Mouse (Mus musculus) midbrain, embryonic 12.5 days (tissue): ENCODE data around the gene Fth1. TPM values are rescaled to one million over a fixed set of nuclear protein-coding genes. Genes with fewer than 3 reads are reported as not detected.
"Not testable (repeated sequence)": the region's sequence is repeated elsewhere in the genome, so short reads cannot be mapped to it uniquely, and the experiment has no call there.

Source experiments
- ATAC-seq: fragments of 200-750 bp; cut with Nextera tagmentation; 2 replicates; pipeline ENCODE4 v1.8.0; 2017; ENCODE audit warnings: low read depth, moderate TSS enrichment, moderate library complexity; ENCODE audit not compliant: low FRiP score
- H3K27ac ChIP-seq: fragments of 300-500 bp; sonication (generic); replicated peaks from 2 replicates; pipeline ENCODE4 v1.5.1; 2016; ENCODE audit warnings: mild to moderate bottlenecking
- H3K27me3 ChIP-seq: fragments of 300-500 bp; sonication (generic); 2 replicates; pipeline ENCODE4 v1.6.1; 2016; ENCODE audit warnings: mild to moderate bottlenecking
- H3K36me3 ChIP-seq: fragments of 300-500 bp; sonication (generic); 2 replicates; pipeline ENCODE4 v1.6.1; 2016
- H3K4me1 ChIP-seq: fragments of 300-500 bp; sonication (generic); 2 replicates; pipeline ENCODE4 v1.6.1; 2016
- H3K4me2 ChIP-seq: fragments of 300-500 bp; sonication (generic); replicated peaks from 2 replicates; pipeline ENCODE4 v1.6.1; 2016; ENCODE audit warnings: mild to moderate bottlenecking, moderate library complexity
- H3K4me3 ChIP-seq: fragments of 300-500 bp; sonication (generic); 2 replicates; pipeline ENCODE4 v1.5.1; 2016; ENCODE audit warnings: mild to moderate bottlenecking
- H3K9ac ChIP-seq: fragments of 300-500 bp; sonication (generic); replicated peaks from 2 replicates; pipeline ENCODE4 v1.6.1; 2016; ENCODE audit warnings: mild to moderate bottlenecking, moderate library complexity
- H3K9me3 ChIP-seq: fragments of 300-500 bp; sonication (generic); 2 replicates; pipeline ENCODE4 v1.6.1; 2016; ENCODE audit warnings: mild to moderate bottlenecking
- WGBS: fragments of 180-500 bp; shearing (Covaris S2); methylation state at CpG from one replicate; pipeline ENCODE4 v1.1.7; 2016; 5-methylcytosine and 5-hydroxymethylcytosine counted together
- polyA plus RNA-seq: library from polyadenylated mRNA; unstranded; fragments of >200 nt; fragmentation: Nextera tagmentation; extraction: Ambion mirVana; gene quantifications from 2 replicates; pipeline ENCODE4 v1.2.1, GENCODE M21; 2016

Gene Fth1
- polyA plus RNA-seq, 1 experiment from 2014 or later = 1,421 TPM

DNA sequence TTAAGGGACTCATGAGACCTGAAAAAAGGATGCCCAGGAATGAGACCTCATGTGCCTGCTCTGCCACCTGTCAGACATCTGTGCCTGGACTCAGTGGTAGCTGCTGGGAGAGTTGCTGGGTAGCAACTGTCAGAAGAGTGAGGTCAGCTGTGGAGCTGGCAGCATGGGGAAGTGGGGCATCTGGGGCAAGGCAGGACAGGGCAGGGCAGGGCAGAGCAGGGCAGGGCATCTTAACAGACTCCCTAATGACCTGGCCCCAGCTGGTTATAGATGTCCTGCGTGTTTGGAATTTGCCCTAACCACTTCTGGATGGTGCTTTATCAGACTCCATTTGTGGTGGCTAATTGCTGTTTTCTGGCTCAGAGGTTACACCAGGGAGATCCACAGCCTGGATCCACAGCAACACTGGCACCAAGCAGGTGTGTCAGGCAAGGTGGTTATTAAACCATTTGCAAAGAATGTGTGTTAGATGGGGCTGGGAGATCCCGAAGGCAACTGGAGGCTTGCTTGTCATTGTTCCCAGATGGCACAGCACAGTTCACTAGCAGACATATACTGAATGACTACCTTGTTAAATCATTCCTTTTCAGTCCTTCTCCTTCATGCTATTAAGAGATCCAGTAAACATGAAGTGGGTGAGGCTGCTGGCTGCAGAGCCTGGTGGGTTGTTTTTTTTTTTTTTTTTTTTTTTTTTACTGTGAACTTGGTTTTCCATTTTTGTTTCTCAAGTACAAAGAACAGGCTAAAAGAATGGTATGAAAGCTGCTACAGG lies 14.1 kb upstream of the Fth1 start:
- Histone ChIP-seq H3K27me3 (no peaks in the 10 kb centered on the region), H3K27ac (no peak overlapping the region), H3K9ac (no peak overlapping the region), H3K4me1 (no peaks in the 10 kb centered on the region), H3K36me3 (no peaks in the 10 kb centered on the region), H3K4me2 (no peak overlapping the region), H3K9me3 (no peaks in the 10 kb centered on the region), H3K4me3 (no peak overlapping the region)
- ATAC-seq = no peak
- WGBS = 79% methylated on average over 2 of the region's 2 CpGs

DNA sequence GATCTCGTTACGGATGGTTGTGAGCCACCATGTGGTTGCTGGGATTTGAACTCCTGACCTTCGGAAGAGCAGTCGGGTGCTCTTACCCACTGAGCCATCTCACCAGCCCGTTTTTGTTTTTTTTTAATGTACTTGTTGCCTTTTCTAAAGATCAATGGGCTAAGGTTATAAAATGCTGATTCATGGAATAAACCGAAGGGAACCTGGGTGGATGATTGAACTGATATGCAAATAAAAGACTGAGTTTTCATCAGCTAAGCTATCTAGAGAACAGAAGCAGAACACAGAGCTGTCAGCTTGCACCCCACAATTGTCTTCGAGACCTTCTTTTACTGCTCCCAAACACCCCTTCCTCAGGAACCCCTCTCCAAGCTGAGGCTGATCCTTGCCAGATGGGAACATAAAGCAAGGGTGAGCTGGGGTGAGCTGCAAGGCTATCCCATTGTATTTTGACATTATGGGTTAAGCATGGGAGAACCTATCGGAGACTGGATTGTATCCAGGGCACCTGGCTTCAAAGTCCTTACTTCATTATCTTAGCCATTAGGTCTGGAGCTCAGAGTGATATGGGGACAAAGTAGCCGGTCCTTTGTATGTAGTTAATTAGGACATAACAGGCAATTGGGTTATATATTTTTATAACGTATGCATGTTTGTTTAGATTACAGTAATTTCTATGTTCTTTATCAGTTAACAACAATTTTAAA lies 12.2 kb upstream of the Fth1 start:
- no peaks in the 10 kb centered on the region for H3K27me3 ChIP-seq
- H3K4me1 ChIP-seq = no peaks in the 10 kb centered on the region
- WGBS = 85% methylated on average over 8 of the region's 10 CpGs
- no peak overlapping the region for H3K4me2 ChIP-seq
- no peak overlapping the region for H3K27ac ChIP-seq
- H3K4me3 ChIP-seq = no peak overlapping the region
- no peak for ATAC-seq
- no peaks in the 10 kb centered on the region for H3K9me3 ChIP-seq
- H3K9ac ChIP-seq = no peak overlapping the region
- H3K36me3 ChIP-seq = no peaks in the 10 kb centered on the region

DNA sequence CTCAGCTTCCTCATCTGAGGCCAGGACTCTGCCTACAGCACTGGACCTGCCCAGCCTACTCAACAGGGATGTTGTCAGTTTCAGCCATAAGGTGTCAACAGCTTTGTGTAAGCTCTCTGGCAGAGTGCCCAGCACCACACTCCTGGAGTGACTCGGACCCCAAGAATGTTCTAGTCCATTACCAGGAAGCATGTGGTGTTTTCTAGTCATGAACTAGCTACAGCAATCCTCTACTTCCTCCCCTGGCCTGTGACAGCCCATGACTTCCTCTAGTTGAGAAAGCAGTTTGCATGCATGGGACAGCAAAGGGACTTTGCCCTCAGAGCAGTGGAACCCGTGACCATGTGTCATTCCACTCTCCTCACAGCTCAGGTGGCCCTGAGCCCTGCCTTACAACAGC lies 5.5 kb upstream of the Fth1 start:
- H3K4me3 ChIP-seq, ATAC-seq, H3K27ac ChIP-seq, H3K4me1 ChIP-seq, H3K9me3 ChIP-seq, H3K36me3 ChIP-seq, H3K4me2 ChIP-seq, H3K9ac ChIP-seq, H3K27me3 ChIP-seq: not testable (repeated sequence)
- 81% methylated on average over 2 of the region's 2 CpGs for WGBS

DNA sequence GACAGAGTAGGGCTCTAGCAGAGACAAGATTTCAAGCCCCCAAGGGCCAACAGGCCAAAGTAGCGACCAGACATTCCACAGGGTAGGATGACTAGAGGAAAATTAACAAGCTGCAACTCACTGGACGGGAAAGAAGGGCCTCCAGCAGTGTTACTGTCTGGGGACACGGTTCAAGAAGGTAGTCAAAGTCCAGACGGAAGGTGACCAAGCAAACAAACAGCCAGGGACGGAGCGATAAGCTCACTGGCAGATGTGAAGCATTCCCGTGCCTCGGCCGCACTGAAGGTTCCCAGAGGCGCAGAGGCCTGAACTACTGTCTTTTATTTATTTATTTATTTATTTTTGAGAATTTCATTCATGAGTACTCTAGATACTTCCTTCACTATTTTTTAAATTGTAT lies 3.3 kb upstream of the Fth1 start:
- Histone ChIP-seq H3K4me1 (peaks cover 7% of the 10 kb centered on the region; the same call in 1 of the 2 replicates), H3K4me3 (no peak overlapping the region), H3K36me3 (no peaks in the 10 kb centered on the region), H3K27ac (no peak overlapping the region), H3K9ac (no peak overlapping the region), H3K27me3 (no peaks in the 10 kb centered on the region), H3K4me2 (no peak overlapping the region), H3K9me3 (no peaks in the 10 kb centered on the region)
- 81% methylated on average over 10 of the region's 10 CpGs for WGBS
- no peak for ATAC-seq

DNA sequence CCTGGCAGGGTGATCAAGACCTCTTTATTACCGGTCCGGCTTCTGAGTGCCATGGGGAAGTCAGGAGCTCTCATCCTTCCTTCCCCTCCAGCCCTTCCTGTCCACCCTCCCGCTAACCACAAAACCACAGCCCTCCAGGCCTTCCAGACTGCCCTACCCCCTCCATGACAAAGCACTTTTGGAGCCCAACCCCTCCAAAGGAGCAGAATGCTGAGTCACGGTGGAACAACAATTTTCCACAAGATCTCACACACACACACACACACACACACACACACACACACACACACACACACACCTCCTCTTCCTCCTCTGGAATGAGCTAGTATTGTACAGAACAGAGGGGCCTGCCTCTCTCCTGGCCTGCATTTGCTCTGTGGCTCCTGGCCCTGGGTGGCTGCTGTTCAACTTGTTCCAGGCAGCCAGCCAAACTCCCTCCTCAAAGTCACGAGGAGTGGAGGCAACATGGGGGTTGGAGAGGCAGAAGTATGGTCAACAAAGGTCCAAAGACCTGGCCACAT lies 1.9 kb upstream of the Fth1 start:
- H3K9me3 ChIP-seq = no peaks in the 10 kb centered on the region
- H3K4me1 ChIP-seq = peaks cover 10% of the 10 kb centered on the region
- no peak overlapping the region for H3K4me3 ChIP-seq
- no peaks in the 10 kb centered on the region for H3K27me3 ChIP-seq
- no peak overlapping the region for H3K4me2 ChIP-seq
- WGBS = 61% methylated on average over 5 of the region's 5 CpGs
- ATAC-seq = no peak
- H3K9ac ChIP-seq = no peak overlapping the region
- no peak overlapping the region for H3K27ac ChIP-seq
- H3K36me3 ChIP-seq = no peaks in the 10 kb centered on the region

DNA sequence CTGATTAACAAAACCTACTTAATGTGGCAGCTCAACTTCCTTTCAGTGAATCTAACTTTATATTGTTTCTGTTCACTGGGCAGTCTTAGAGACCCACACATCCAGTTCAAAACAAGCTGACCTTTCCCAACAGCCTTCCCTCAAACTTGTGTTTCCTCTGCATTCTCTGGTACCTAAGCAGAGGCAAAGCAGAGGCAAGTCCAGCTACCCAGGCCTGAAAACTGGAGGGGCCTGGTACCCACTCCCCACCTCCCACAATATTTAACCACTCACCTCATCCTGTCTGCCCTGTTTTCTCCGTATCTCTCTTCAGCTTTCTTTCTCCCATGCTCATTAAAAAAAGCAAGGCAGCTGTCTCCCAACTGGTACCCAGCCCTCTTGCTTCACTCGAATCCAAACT lies 1.2 kb upstream of the Fth1 start:
- peaks cover 17% of the 10 kb centered on the region for H3K4me1 ChIP-seq
- no peaks in the 10 kb centered on the region for H3K27me3 ChIP-seq
- 74% methylated on average over 2 of the region's 2 CpGs for WGBS
- no peaks in the 10 kb centered on the region for H3K9me3 ChIP-seq
- no peak overlapping the region for H3K27ac ChIP-seq
- H3K4me3 ChIP-seq = no peak overlapping the region
- H3K4me2 ChIP-seq = no peak overlapping the region
- no peak for ATAC-seq
- H3K36me3 ChIP-seq = peaks cover 2% of the 10 kb centered on the region; the same call in 1 of the 2 replicates
- H3K9ac ChIP-seq = no peak overlapping the region

DNA sequence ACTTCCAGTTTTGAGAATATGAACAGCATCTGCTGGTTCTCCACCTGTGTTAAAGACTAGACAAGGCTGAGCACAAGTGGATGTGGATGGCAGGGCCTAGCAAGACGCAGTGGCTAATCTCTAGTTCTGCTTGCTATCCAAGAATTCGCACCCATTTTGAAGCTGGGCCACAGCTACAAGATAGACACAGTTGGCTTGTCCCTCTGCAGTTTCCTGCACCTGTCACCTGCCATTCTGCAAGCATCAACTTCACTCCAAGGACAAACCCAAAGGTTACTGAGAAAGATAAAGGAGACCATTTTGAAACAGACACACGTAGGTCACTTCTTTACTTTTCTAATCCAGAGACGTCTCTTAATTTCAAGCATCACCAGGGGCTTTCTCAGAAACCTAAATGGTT lies 1.2 kb downstream of the Fth1 start:
- Histone ChIP-seq H3K9ac (peak overlapping the region; percentile 59), H3K27ac (peak overlapping the region; percentile 93), H3K9me3 (no peaks in the 10 kb centered on the region), H3K27me3 (no peaks in the 10 kb centered on the region), H3K4me1 (peaks cover 19% of the 10 kb centered on the region), H3K36me3 (peaks cover 23% of the 10 kb centered on the region), H3K4me2 (peak overlapping the region; percentile 79), H3K4me3 (peak overlapping the region; percentile 91)
- no peak for ATAC-seq
- WGBS = 59% methylated on average over 4 of the region's 4 CpGs

DNA sequence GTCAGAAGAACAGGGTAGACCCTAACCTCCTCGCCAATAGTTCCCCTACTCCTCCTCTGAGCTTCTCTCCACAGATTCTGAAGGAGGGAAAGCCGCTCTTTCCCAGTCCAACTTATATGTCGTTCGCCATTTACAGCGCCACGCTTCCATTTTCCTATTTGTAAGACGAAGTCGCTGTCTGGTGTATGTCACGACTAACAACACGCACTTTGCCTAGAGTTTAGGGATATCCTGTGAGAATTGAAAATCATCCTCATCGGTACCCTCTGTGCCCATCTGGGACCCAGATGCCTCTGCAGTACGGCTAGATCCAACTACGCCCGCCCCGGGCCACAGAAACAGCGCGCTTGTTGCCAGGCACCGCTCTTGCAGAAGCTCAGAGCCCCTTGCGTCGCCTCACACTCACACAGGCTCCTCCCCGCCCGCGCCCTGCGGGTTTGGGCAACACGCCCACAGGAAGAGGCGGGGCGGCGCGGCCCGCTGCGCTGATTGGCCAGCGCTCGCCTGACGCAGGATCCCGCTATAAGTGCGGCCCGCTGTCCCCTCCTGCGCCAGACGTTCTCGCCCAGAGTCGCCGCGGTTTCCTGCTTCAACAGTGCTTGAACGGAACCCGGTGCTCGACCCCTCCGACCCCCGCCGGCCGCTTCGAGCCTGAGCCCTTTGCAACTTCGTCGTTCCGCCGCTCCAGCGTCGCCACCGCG lies 1.9 kb downstream of the Fth1 start:
- peaks cover 23% of the 10 kb centered on the region for H3K36me3 ChIP-seq
- WGBS = under 1% methylated on average over 59 of the region's 59 CpGs
- no peaks in the 10 kb centered on the region for H3K27me3 ChIP-seq
- peaks cover 19% of the 10 kb centered on the region for H3K4me1 ChIP-seq
- H3K4me3 ChIP-seq = peak overlapping the region; percentile 91
- no peaks in the 10 kb centered on the region for H3K9me3 ChIP-seq
- H3K9ac ChIP-seq = peak overlapping the region; percentile 88
- H3K27ac ChIP-seq = peak overlapping the region; percentile 93
- peak; percentile 99 for ATAC-seq
- peak overlapping the region; percentile 79 for H3K4me2 ChIP-seq

DNA sequence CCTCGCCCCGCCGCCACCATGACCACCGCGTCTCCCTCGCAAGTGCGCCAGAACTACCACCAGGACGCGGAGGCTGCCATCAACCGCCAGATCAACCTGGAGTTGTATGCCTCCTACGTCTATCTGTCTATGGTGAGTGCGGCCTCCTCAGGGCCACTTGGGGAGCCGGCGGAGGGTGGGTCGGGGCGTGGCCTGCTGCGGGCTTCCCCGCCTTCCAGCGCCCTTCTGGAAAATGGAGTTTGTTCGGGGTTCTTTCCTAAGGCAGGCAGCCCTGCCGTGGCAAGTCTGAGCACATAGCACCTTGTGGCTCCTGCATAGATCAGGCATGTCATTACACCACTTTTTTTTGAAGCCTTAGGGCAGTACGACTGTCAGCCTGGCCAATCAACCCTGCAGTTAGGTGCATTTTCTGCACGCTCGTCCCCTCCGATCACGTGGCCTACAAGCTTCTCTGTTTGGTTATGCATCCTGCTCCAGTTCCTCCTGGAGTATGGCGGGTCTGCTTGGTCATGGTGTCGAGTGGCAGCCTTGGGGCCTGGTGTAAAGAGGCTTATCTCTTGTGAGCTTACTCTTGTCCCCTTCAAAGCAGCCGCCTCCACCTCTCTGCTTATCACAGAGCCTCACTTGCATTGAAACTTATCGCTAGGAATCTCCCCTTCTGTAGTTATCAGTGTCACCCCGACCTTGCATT lies 2.6 kb downstream of the Fth1 start:
- Histone ChIP-seq H3K9ac (peak overlapping the region; percentile 88), H3K4me1 (peaks cover 19% of the 10 kb centered on the region), H3K27ac (peak overlapping the region; percentile 93), H3K27me3 (no peaks in the 10 kb centered on the region), H3K36me3 (peaks cover 23% of the 10 kb centered on the region), H3K4me3 (peak overlapping the region; percentile 91), H3K4me2 (peak overlapping the region; percentile 79), H3K9me3 (no peaks in the 10 kb centered on the region)
- peak; percentile 78 for ATAC-seq
- WGBS = under 1% methylated on average over 30 of the region's 31 CpGs

DNA sequence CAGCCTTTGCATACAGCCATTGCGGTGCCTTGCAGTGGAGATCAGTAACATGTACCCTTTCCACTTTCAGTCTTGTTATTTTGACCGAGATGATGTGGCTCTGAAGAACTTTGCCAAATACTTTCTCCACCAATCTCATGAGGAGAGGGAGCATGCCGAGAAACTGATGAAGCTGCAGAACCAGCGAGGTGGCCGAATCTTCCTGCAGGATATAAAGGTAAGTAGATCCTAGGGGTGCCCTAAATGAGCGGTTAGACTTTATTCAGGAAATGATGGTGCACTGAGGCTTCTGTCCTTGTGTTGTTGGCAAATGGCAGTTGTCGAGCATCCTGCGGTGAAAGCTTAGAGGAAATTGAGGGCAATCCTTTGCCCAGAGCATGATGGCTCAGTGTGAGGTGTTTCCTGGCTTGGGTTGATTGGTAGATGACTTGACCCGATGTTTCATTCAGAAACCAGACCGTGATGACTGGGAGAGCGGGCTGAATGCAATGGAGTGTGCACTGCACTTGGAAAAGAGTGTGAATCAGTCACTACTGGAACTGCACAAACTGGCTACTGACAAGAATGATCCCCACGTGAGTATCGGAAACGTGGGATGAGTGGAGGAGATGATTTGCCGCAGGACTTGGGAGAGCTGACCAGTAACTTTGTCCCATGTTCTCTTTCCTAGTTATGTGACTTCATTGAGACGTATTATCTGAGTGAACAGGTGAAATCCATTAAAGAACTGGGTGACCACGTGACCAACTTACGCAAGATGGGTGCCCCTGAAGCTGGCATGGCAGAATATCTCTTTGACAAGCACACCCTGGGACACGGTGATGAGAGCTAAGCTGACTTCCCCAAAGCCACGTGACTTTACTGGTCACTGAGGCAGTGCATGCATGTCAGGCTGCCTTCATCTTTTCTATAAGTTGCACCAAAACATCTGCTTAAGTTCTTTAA lies 4.0 kb downstream of the Fth1 start:
- Histone ChIP-seq H3K4me1 (peaks cover 19% of the 10 kb centered on the region), H3K4me3 (peak overlapping the region; percentile 91), H3K27ac (no peak overlapping the region), H3K27me3 (no peaks in the 10 kb centered on the region), H3K9me3 (no peaks in the 10 kb centered on the region), H3K9ac (peak overlapping the region; percentile 88; the same call in 1 of the 2 replicates), H3K36me3 (peaks cover 23% of the 10 kb centered on the region), H3K4me2 (peak overlapping the region; percentile 79)
- ATAC-seq = no peak
- WGBS = 93% methylated on average over 20 of the region's 20 CpGs
